Mouse (Mus musculus): ENCODE results near the gene Etv3. TPM values are rescaled to one million over a fixed set of nuclear protein-coding genes. Genes with fewer than 3 reads are reported as not detected.
"Not testable (repeated sequence)": the region's sequence is repeated elsewhere in the genome, so short reads cannot be mapped to it uniquely, and the experiment has no call there.

Gene Etv3
- total RNA-seq, 1 experiment = 8.8 TPM

GRCm38 (mm10) chr3:87552327-87552726 is 27.1 kb downstream of the Etv3 start:
- no peaks in the 10 kb centered on the region; a peak in 1 of 4 replicates for H3K4me1 ChIP-seq (ENCODE audit: control insufficient read depth in 2 of 2, insufficient read depth in 2 of 2, low read length in 2 of 2, poor library complexity in 1 of 2)
- H3K36me3 ChIP-seq (ENCODE audit: control insufficient read depth, insufficient read depth, low read length, poor library complexity, severe bottlenecking) = no peaks in the 10 kb centered on the region
- no peak overlapping the region for H3K9ac ChIP-seq (ENCODE audit: insufficient read depth, low read depth, low read length, poor library complexity, severe bottlenecking)
- no peak overlapping the region for H3K4me3 ChIP-seq (ENCODE audit: insufficient read depth in 1 of 2, low read depth in 1 of 2, low read length in 2 of 2, poor library complexity in 1 of 2, severe bottlenecking in 1 of 2)
- no peak overlapping the region for H3K27ac ChIP-seq (ENCODE audit: insufficient read depth, low read depth, low read length, poor library complexity, severe bottlenecking)
- H3K9me3 ChIP-seq (ENCODE audit: control insufficient read depth, insufficient read depth, low read depth, low read length) = no peaks in the 10 kb centered on the region
- TF ChIP-seq ZNF384 (IDR thresholded peaks at IDR 0.05; ENCODE audit: low read depth, low read length) (no peak), HCFC1 (IDR thresholded peaks at IDR 0.05; ENCODE audit: borderline replicate concordance, insufficient read depth, low read length) (no peak), CHD2 (IDR thresholded peaks at IDR 0.05; ENCODE audit: low read depth, low read length) (no peak), MAFK (IDR thresholded peaks at IDR 0.05; ENCODE audit: insufficient read depth, low read depth, low read length) (no peak), ZC3H11A (IDR thresholded peaks at IDR 0.05; ENCODE audit: borderline replicate concordance, low read depth, low read length) (no peak)
- in situ Hi-C loops (cut with MboI; ENCODE audit: low sequenced_read_pairs in 2 of 2, unreplicated experiment in 2 of 2) = no loop called here
- no peak for DNase-seq (ENCODE audit: low read depth, low spot score)

- Histone ChIP-seq H3K36me3 (ENCODE audit: control insufficient read depth, insufficient read depth, low read length, poor library complexity, severe bottlenecking) (no peaks in the 10 kb centered on the region), H3K9me3 (ENCODE audit: control insufficient read depth, insufficient read depth, low read depth, low read length) (no peaks in the 10 kb centered on the region), H3K4me1 (ENCODE audit: control insufficient read depth in 2 of 2, insufficient read depth in 2 of 2, low read length in 2 of 2, poor library complexity in 1 of 2) (no peaks in the 10 kb centered on the region; a peak in 1 of 4 replicates), H3K4me3 (ENCODE audit: insufficient read depth in 1 of 2, low read depth in 1 of 2, low read length in 2 of 2, poor library complexity in 1 of 2, severe bottlenecking in 1 of 2) (no peak overlapping the region), H3K27ac (ENCODE audit: insufficient read depth, low read depth, low read length, poor library complexity, severe bottlenecking) (no peak overlapping the region), H3K9ac (ENCODE audit: insufficient read depth, low read depth, low read length, poor library complexity, severe bottlenecking) (no peak overlapping the region)
- DNase-seq (ENCODE audit: low read depth, low spot score) = no peak
- TF ChIP-seq HCFC1 (IDR thresholded peaks at IDR 0.05; ENCODE audit: borderline replicate concordance, insufficient read depth, low read length) = no peak
- no peak for TF ChIP-seq ZC3H11A (IDR thresholded peaks at IDR 0.05; ENCODE audit: borderline replicate concordance, low read depth, low read length)
- no peak for TF ChIP-seq CHD2 (IDR thresholded peaks at IDR 0.05; ENCODE audit: low read depth, low read length)
- TF ChIP-seq ZNF384 (IDR thresholded peaks at IDR 0.05; ENCODE audit: low read depth, low read length) = no peak
- TF ChIP-seq MAFK (IDR thresholded peaks at IDR 0.05; ENCODE audit: insufficient read depth, low read depth, low read length) = no peak
- in situ Hi-C loops (cut with MboI; ENCODE audit: low sequenced_read_pairs in 2 of 2, unreplicated experiment in 2 of 2) = no loop called here
Measured at GRCm38 (mm10) chr3:87553196-87553935, 28.2 kb downstream of the Etv3 start.

- H3K27ac ChIP-seq (ENCODE audit: insufficient read depth, low read depth, low read length, poor library complexity, severe bottlenecking); DNase-seq (ENCODE audit: low read depth, low spot score); H3K4me3 ChIP-seq (ENCODE audit: insufficient read depth in 1 of 2, low read depth in 1 of 2, low read length in 2 of 2, poor library complexity in 1 of 2, severe bottlenecking in 1 of 2); H3K4me1 ChIP-seq (ENCODE audit: control insufficient read depth in 2 of 2, insufficient read depth in 2 of 2, low read length in 2 of 2, poor library complexity in 1 of 2); H3K9ac ChIP-seq (ENCODE audit: insufficient read depth, low read depth, low read length, poor library complexity, severe bottlenecking); H3K9me3 ChIP-seq (ENCODE audit: control insufficient read depth, insufficient read depth, low read depth, low read length); H3K36me3 ChIP-seq (ENCODE audit: control insufficient read depth, insufficient read depth, low read length, poor library complexity, severe bottlenecking); in situ Hi-C loops (cut with MboI; ENCODE audit: low sequenced_read_pairs in 2 of 2, unreplicated experiment in 2 of 2): not testable (repeated sequence)
Measured at GRCm38 (mm10) chr3:87554859-87555258, 29.7 kb downstream of the Etv3 start.

- TF ChIP-seq CHD2 (IDR thresholded peaks at IDR 0.05; ENCODE audit: low read depth, low read length) = no peak
- TF ChIP-seq ZC3H11A (IDR thresholded peaks at IDR 0.05; ENCODE audit: borderline replicate concordance, low read depth, low read length) = no peak
- TF ChIP-seq MAFK (IDR thresholded peaks at IDR 0.05; ENCODE audit: insufficient read depth, low read depth, low read length) = no peak
- no peak for TF ChIP-seq HCFC1 (IDR thresholded peaks at IDR 0.05; ENCODE audit: borderline replicate concordance, insufficient read depth, low read length)
- TF ChIP-seq ZNF384 (IDR thresholded peaks at IDR 0.05; ENCODE audit: low read depth, low read length) = no peak
- H3K9ac ChIP-seq (ENCODE audit: insufficient read depth, low read depth, low read length, poor library complexity, severe bottlenecking) = no peak overlapping the region
- H3K9me3 ChIP-seq (ENCODE audit: control insufficient read depth, insufficient read depth, low read depth, low read length) = no peaks in the 10 kb centered on the region
- H3K4me1 ChIP-seq (ENCODE audit: control insufficient read depth in 2 of 2, insufficient read depth in 2 of 2, low read length in 2 of 2, poor library complexity in 1 of 2) = no peaks in the 10 kb centered on the region; a peak in 1 of 4 replicates
- no peak overlapping the region for H3K27ac ChIP-seq (ENCODE audit: insufficient read depth, low read depth, low read length, poor library complexity, severe bottlenecking)
- in situ Hi-C loops (cut with MboI; ENCODE audit: low sequenced_read_pairs in 2 of 2, unreplicated experiment in 2 of 2) = no loop called here
- no peak for DNase-seq (ENCODE audit: low read depth, low spot score)
- H3K36me3 ChIP-seq (ENCODE audit: control insufficient read depth, insufficient read depth, low read length, poor library complexity, severe bottlenecking) = no peaks in the 10 kb centered on the region
- H3K4me3 ChIP-seq (ENCODE audit: insufficient read depth in 1 of 2, low read depth in 1 of 2, low read length in 2 of 2, poor library complexity in 1 of 2, severe bottlenecking in 1 of 2) = no peak overlapping the region
Measured at GRCm38 (mm10) chr3:87556109-87556531, 30.9 kb downstream of the Etv3 start.
